Mouse (Mus musculus) heart, postnatal 36 days (tissue): ENCODE measurements around the gene Ncdn. TPM values are rescaled to one million over a fixed set of nuclear protein-coding genes. Genes with fewer than 3 reads are reported as not detected.

Experiments used
- DNase-seq, 2 experiments: peaks; one replicate each; pipeline ENCODE4 v3.0.0; 2021 to 2022
- intact Hi-C: fragments of 180-260 bp; cut with DNase I; formaldehyde crosslinking; loops from one replicate; pipeline ENCODE4 v1.15.1; 2025
- total RNA-seq, 2 experiments: library from RNA; stranded (reverse); gene quantifications; 2 replicates each; pipeline ENCODE4 v1.2.3; 2021

Ncdn gene
- total RNA-seq, 2 experiments from 2014 or later: 13.0 to 16.0 TPM

- intact Hi-C loops: loop anchor here (2.0 to 5.0 kb wide), 2 partner anchors 77 to 273 kb away; partner anchors contain the start of gene Psmb2
Observed at GRCm38 (mm10) chr4:126754231-126754611, 983 bp upstream of the Ncdn start.

GRCm38 (mm10) chr4:126752608-126753141 lies 563 bp downstream of the Ncdn start:
- peak in 1 of 2 experiments; percentile 25 for DNase-seq
- intact Hi-C loops: loop anchor here (5.0 kb wide), 1 partner anchor 275 kb away; no protein-coding TSS in a partner anchor

More at GRCm38 (mm10) chr4:126754231-126754611, 983 bp upstream of the Ncdn start:
- DNase-seq: no peak

- no peak for DNase-seq
- intact Hi-C loops: loop anchor here (5.0 kb wide), 1 partner anchor 275 kb away; no protein-coding TSS in a partner anchor
Observed at GRCm38 (mm10) chr4:126752024-126752607, 1.1 kb downstream of the Ncdn start.

DNA sequence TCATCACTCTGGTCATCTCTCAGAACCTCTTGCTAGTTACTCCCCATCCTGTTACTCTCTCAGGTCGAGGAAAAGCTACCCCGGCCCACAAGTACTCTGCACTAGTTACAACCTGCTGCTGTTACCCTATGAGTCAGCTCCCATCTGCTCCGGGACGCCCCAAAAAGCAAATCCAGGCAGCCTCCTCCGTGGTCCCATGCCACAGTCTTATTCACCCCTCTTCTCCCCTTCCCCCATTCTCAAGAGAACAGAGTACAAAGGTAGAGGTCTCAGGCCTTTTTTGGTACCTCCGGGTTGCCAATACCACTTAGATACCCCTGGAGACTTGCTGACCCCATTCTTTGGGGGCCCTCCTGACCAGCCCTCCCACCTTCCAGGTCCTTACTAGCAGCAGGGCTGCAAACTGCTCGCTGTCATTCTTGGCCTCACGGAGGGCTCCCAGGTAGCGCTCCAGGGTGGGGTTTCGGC lies 1.6 kb downstream of the Ncdn start:
- intact Hi-C loops: loop anchor here (5.0 kb wide), 1 partner anchor 276 kb away; no protein-coding TSS in a partner anchor
- DNase-seq: no peak

DNA sequence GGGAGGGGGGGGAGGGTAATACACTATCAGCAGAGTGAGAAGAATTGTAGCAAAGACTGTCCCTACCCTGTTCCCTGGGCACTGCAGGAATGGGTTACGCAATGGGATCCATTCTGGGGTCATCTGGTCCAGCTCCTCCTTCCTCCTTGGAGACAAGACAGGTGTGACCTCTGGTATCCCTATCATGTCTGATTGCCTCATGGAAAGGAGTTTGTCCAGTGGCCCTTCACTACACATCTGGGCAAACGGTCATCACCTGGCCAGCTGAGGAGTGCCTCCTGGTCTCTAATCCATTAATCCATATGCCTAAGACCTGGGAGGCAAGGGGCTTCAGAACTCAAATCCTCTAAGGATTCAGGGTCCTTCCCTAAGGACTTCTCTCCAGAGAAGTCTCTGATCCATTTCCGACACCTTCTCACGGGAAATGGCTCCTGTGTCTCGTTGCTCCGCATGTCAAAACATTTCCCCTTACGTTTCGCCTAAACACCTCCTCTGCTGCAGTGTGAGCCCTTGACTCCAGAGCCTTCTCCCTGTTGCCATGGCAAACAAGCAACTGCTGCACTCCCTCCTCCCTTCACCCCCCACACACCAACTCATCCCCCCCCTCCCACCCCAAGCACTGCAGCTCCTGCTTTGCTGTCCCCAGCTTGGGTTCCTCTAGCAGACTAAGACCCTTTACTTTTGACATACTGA lies 2.2 kb downstream of the Ncdn start:
- DNase-seq: no peak
- intact Hi-C loops: loop anchor here (5.0 kb wide), 1 partner anchor 276 kb away; no protein-coding TSS in a partner anchor

GRCm38 (mm10) chr4:126750046-126750683 lies 3.1 kb downstream of the Ncdn start:
- DNase-seq: peak; percentile 44 to 58
- intact Hi-C loops: loop anchor here (5.0 kb wide), 1 partner anchor 277 kb away; no protein-coding TSS in a partner anchor

DNA sequence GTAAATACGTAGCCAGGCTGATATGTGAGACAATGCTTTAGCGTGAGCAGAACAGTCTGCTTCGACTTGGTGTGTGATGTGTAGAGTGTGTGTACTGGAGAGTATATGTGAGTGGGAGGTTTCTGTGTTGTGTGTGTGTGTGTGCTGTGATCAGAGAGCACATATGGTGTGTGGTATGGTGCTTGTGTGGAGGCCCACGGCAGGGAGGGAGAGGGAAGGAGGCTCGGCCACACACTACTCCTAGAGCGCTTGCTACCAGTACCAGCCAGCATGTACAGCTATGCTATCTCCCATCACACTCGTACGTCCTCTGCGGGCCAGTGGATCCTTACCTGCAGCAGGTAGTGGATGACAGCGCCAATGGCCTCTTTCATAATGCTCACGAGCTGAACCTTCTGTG lies 3.7 kb downstream of the Ncdn start:
- no peak for DNase-seq
- intact Hi-C loops: no loop called here

DNA sequence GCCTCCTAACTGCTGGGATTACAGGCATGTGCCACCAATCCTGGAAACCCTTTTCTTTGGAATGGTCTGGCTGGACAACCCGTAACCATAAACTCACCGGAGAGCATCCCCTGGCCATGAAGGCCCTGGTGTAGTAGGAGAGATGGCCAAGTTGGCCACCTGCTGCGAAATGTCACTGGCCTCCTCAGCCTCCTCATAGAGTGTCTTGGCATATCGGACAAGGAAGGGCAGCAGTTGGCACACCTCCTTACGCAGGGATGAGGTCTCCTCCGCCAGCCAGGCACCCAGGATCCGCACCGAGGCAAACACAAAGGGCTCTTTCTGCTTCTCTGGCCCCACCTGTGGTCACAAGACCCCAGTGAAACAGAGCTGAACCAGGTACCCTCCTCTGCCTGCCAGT lies 4.9 kb downstream of the Ncdn start:
- intact Hi-C loops: no loop called here
- DNase-seq: no peak

GRCm38 (mm10) chr4:126746194-126746840 lies 6.9 kb downstream of the Ncdn start:
- intact Hi-C loops: no loop called here
- DNase-seq: no peak

- DNase-seq: peak; percentile 49 to 68
- intact Hi-C loops: loop anchor here (2.0 kb wide), 1 partner anchor 95 kb away; no protein-coding TSS in a partner anchor
Observed at GRCm38 (mm10) chr4:126745506-126746193, 7.6 kb downstream of the Ncdn start.

GRCm38 (mm10) chr4:126744831-126745230 lies 8.4 kb downstream of the Ncdn start:
- intact Hi-C loops: loop anchor here (2.0 kb wide), 1 partner anchor 96 kb away; no protein-coding TSS in a partner anchor
- DNase-seq: no peak

DNA sequence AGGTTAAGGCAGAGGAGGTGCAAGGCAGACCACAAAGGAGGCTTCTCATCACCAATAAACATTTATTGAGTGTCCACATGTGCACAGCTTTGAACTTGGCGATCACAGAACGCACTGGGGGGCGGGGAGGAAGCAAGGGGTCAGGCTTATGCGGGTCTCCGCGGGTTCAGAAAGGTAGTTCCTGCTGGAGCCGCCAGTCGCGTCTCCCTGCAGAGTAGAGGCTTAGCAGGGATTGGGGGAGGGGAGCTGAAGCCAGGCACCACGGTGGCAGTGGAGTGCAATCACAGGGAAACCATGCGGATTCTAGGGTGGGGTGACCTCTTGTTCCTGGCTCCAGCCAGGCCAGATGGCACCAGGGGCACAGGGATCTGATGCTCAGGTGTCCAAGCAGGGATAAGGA lies 9.5 kb downstream of the Ncdn start:
- no peak for DNase-seq
- intact Hi-C loops: loop anchor here (2.0 kb wide), 1 partner anchor 97 kb away; no protein-coding TSS in a partner anchor

GRCm38 (mm10) chr4:126742976-126743375 lies 10.3 kb downstream of the Ncdn start:
- intact Hi-C loops: no loop called here
- no peak for DNase-seq

DNA sequence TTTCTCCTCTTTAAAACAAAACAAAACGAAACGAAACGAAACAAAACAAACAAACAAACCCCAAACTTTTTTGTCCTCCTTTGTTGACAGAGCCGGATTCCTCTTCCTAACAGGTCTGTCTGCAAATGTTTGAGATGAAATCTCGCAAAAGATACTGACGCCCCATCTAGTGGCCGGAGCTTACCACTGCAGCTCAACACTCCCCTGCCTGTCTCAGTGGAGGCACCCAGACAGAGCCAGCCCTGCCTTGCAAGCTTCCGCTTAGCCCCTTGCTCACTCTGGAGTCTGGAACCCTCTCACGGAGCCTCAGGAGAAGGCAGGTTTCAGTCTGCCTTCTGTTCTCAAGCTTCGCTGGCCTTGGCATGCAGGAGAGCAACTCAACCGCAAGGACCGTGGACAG lies 11.8 kb downstream of the Ncdn start:
- intact Hi-C loops: loop anchor here (1.0 to 2.0 kb wide), 3 partner anchors 109 to 187 kb away; no protein-coding TSS in a partner anchor
- DNase-seq: peak; percentile 78 to 81

GRCm38 (mm10) chr4:126739966-126740676 lies 13.1 kb downstream of the Ncdn start:
- no peak for DNase-seq
- intact Hi-C loops: loop anchor here (2.0 kb wide), 1 partner anchor 107 kb away; no protein-coding TSS in a partner anchor

GRCm38 (mm10) chr4:126736001-126736414 lies 17.2 kb downstream of the Ncdn start, which contains the start of gene Tfap2e:
TSS of gene Tfap2e (minus strand) at chr4:126736240.
- intact Hi-C loops: no loop called here
- no peak for DNase-seq

DNA sequence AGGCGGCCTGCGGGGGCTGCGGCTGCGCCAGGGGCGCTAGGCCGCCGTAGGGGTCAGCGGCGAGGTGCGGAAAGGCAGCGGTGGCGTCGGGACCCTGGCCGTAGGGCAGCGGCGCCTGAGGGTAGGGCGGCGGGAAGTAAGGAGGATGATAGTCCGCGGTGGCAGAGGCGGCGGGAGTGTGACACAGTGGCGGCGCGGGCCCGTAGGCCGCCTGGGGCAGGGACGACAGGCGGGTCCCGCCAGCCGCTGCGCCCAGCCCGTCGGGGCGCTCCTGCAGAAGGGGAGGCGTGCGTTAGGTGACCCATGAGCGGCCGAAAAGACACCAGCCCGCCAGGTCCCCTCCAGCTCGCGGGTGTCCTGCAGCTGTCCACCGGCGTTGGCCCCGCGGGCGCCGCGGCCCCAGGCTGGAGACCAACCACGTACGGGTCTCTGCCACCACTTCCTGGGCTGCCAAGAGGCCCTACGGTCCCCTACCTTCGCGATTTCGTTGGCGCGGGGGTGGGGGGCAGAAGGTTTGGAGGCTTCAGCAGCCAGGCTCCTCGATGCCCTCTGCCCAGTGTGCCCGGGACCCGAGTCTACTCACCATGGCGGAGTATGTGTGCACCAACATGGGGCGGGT lies 17.7 kb downstream of the Ncdn start:
- intact Hi-C loops: no loop called here
- no peak for DNase-seq

DNA sequence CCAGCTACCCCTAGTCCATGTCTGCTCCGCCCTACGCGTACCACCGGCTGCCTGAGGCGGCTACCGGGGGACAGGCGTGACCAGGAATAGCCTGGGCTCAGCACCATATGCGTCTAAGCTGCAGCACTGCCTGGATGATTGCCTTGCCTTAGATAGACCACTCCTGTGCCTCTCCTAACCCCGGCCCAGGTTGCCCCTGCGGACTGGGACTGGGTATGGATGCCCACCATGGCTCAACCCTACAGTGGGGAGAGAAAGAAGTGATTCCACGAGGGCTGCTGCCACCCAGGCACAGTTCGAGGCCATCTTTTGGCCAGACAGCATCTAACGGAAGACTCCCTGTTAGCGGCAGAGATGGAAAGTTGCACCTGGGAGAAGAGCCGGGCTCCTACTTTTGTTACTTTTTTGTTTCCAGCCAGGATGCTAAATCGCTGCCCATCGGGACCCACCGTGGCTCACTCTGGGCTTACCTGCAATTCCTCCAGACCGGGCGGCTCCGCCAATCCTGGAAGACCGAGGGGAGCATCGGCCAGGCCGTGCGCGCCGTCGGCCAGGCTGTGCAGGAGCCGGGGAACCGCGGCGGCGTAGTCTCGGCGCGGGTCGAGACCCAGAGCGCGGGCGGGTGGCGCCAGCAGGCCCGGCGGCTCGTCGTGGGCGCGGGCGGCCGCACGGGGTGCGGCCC lies 18.4 kb downstream of the Ncdn start:
- no peak for DNase-seq
- intact Hi-C loops: no loop called here
